Mouse (Mus musculus): ENCODE results near the gene Ccdc159.

Gene Ccdc159

GRCm38 (mm10) chr9:21961366-21961980 lies 34.2 kb downstream of the Ccdc159 start:
- DNase-seq (ENCODE audit: low spot score), result no peak

GRCm38 (mm10) chr9:21962010-21962409 lies 34.7 kb downstream of the Ccdc159 start:
- DNase-seq (ENCODE audit: low spot score), result peak; percentile 10

GRCm38 (mm10) chr9:21962416-21963059 lies 35.3 kb downstream of the Ccdc159 start:
- DNase-seq (ENCODE audit: low spot score), result peak; percentile 36

- DNase-seq (ENCODE audit: low spot score), result peak; percentile 63
Observed at GRCm38 (mm10) chr9:21963417-21963816, 36.1 kb downstream of the Ccdc159 start, which contains the start of gene Epor. Gene Epor (minus strand): TSS chr9:21963506.

- DNase-seq (ENCODE audit: low spot score), result no peak
Observed at GRCm38 (mm10) chr9:21968883-21969282, 41.6 kb downstream of the Ccdc159 start.

- DNase-seq (ENCODE audit: low spot score), result no peak
Observed at GRCm38 (mm10) chr9:21969304-21969703, 42.0 kb downstream of the Ccdc159 start.

GRCm38 (mm10) chr9:21976626-21977175 lies 49.4 kb downstream of the Ccdc159 start:
- no peak for DNase-seq (ENCODE audit: low spot score)

GRCm38 (mm10) chr9:21977331-21977730 lies 50.1 kb downstream of the Ccdc159 start:
- DNase-seq (ENCODE audit: low spot score), result no peak

- no peak for DNase-seq (ENCODE audit: low spot score)
Observed at GRCm38 (mm10) chr9:21977972-21978371, 50.7 kb downstream of the Ccdc159 start.

GRCm38 (mm10) chr9:21978398-21979128 lies 51.3 kb downstream of the Ccdc159 start:
- DNase-seq (ENCODE audit: low spot score), result no peak

GRCm38 (mm10) chr9:21983911-21984310 lies 56.6 kb downstream of the Ccdc159 start:
- no peak for DNase-seq (ENCODE audit: low spot score)

All from adipocyte (in vitro differentiated cells).